Mouse (Mus musculus): ENCODE measurements around the gene Gm38655.

GRCm38 (mm10) chr17:25127681-25128080 is 47.6 kb downstream of the Gm38655 start:
- TF ChIP-seq CTCF (IDR thresholded peaks at IDR 0.05; ENCODE audit: control insufficient read depth, insufficient read depth, low read length) (no peak), POLR2A (IDR thresholded peaks at IDR 0.05; ENCODE audit: borderline replicate concordance, control insufficient read depth, low read depth, low read length) (no peak)
